Mouse (Mus musculus): ENCODE measurements around the gene Wbp2nl.

DNA sequence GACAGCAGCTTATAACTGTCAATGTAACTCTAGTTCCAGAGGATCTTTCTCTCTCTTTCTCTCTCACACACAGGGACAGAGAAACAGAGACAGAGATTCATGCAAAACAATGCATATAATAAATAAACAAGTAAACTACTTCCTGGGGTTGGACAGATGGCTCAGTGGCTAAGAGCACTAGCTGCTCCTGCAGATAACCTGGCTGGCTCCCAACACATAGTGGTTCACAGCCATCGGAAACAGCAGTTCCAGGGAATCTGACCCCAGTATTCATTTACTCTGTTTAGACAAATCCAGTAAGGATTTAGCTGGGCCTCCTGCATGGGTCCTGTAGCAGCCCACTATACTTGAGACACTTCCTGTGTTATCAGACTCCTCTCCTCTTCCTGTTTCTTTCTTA lies 20.9 kb downstream of the Wbp2nl start:
- TF ChIP-seq CTCF (conservative IDR thresholded peaks at IDR 0.05; ENCODE audit: low read length) (no peak), POU5F1 (IDR thresholded peaks at IDR 0.05; ENCODE audit: borderline replicate concordance, low read length) (no peak), NANOG (IDR thresholded peaks at IDR 0.05; ENCODE audit: borderline replicate concordance, low read length) (no peak)

Data from E14TG2a.4 (cell line).